In the genomic region with DNA sequence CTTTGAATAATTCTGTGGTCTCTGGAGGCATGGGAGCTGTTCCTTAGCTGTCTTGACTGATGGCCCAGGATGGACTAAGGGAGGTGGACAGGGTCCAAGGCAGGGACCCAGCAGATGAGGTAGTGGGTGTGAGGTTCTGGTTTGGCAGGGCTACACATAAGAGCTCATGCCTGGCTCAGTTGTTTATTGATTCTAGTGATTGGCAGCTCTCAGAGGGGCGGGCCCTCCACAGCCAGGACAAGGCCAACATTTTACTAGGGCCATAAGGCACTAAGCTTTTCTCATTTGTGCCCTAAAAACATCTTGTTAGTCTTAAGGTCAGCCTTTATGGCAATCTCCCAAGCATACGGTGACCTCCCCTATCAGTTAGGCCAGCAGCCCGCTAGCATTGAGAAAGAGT, we compare ENCODE assay signal across 18 mouse cellular contexts. TPM values are rescaled to one million over a fixed set of nuclear protein-coding genes. Genes with fewer than 3 reads are reported as not detected.
DNase-seq lines count a peak whose midpoint lies in the region.
"Had no signal": no experiment of that assay in that cellular context is flagged by ENCODE, and none has a peak within 500 bp of the region (broad histone marks: within the 10 kb centered on the region; RNA-seq: fewer than 3 reads in every experiment).

No protein-coding gene starts in this region.

- peak; percentile 24 for DNase-seq in gastrocnemius, adult 18-20 months (ENCODE audit: low spot score)
- no peak for DNase-seq in gastrocnemius, postnatal 4 days (ENCODE audit: low spot score in 2 of 2)
- peak; percentile 15 to 18 for DNase-seq in right cerebral cortex, postnatal 10 days (ENCODE audit: low spot score in 2 of 2)
- DNase-seq in right cerebral cortex, postnatal 14 days, result no peak
- DNase-seq in gastrocnemius, adult 8-10 months (ENCODE audit: low spot score in 2 of 2), result peak; percentile 12 to 19
- DNase-seq in gastrocnemius, postnatal 36 days, result peak; percentile 23 to 40
- no peak for DNase-seq in left cerebral cortex, postnatal 4 days
- no peak for DNase-seq in c-Kit-positive CD71-positive TER-119-positive erythroid progenitor cells, embryonic 14.5 days (ENCODE audit: low spot score)
- DNase-seq: adrenal gland, postnatal 14 days; cerebellum, adult 18-20 months; cerebellum, adult 9-11 months; cerebellum, postnatal 36 days; heart, adult 18-20 months; kidney, adult 11 months had no signal

- intact Hi-C loops in gastrocnemius, postnatal 36 days (cut with DNase I), result no loop called here
- intact Hi-C loops in left cerebral cortex, postnatal 4 days (cut with DNase I), result no loop called here

RNA-seq across cellular contexts. Expression of gene Wasf3, which starts 47.0 kb away (rescaled TPM):
- total RNA-seq in gastrocnemius, adult 18-20 months (2021), result under 1 TPM; 0.78 to 0.85 TPM
- total RNA-seq in gastrocnemius, postnatal 4 days (2021), result 1 to 10 TPM; 1.7 to 2.0 TPM
- total RNA-seq in gastrocnemius, adult 8-10 months (2022), result under 1 TPM; 0.46 to 0.74 (median 0.59) TPM
- total RNA-seq in gastrocnemius, postnatal 36 days (2021), result under 1 TPM; 0.82 to 0.91 TPM
- 10 to 100 TPM; 64.9 to 66.0 TPM for total RNA-seq in left cerebral cortex, postnatal 4 days (2021)
- total RNA-seq: hematopoietic stem cell, adult 5-6 weeks; MEL had no signal

RNA-seq across cellular contexts. Expression of gene Gm6408, which starts 49.9 kb away (rescaled TPM):
- total RNA-seq in gastrocnemius, adult 18-20 months (2021), result not detected
- total RNA-seq in gastrocnemius, postnatal 4 days (2021), result not detected
- total RNA-seq in gastrocnemius, adult 8-10 months (2022), result not detected
- total RNA-seq in gastrocnemius, postnatal 36 days (2021), result not detected
- not detected for total RNA-seq in left cerebral cortex, postnatal 4 days (2021)
- total RNA-seq: adrenal gland, postnatal 14 days; heart, adult 18-20 months; heart, postnatal 10 days; hematopoietic stem cell, adult 5-6 weeks; MEL had no signal

RNA-seq across cellular contexts. Expression of gene Gm6370, which starts 59.3 kb away (rescaled TPM):
- total RNA-seq in gastrocnemius, adult 18-20 months (2021), result not detected
- not detected for total RNA-seq in gastrocnemius, postnatal 4 days (2021)
- not detected for total RNA-seq in gastrocnemius, adult 8-10 months (2022)
- not detected for total RNA-seq in gastrocnemius, postnatal 36 days (2021)
- not detected for total RNA-seq in left cerebral cortex, postnatal 4 days (2021)
- total RNA-seq: adrenal gland, postnatal 14 days; heart, adult 18-20 months; heart, postnatal 10 days; hematopoietic stem cell, adult 5-6 weeks; hindbrain, postnatal 0 days; MEL had no signal

Comparison
In these comparisons a context has a peak if more than half of its experiments do, and no peak if none do; other contexts are left out.
1. DNase-seq: peak in gastrocnemius, adult 18-20 months (single experiment), right cerebral cortex, postnatal 10 days (2 of 2), gastrocnemius, adult 8-10 months (2 of 2) and gastrocnemius, postnatal 36 days (2 of 2); none in gastrocnemius, postnatal 4 days (0 of 2), right cerebral cortex, postnatal 14 days (single experiment), left cerebral cortex, postnatal 4 days (single experiment) and c-Kit-positive CD71-positive TER-119-positive erythroid progenitor cells, embryonic 14.5 days (single experiment).
2. RNA of gene Wasf3, which starts 47.0 kb away (total RNA-seq): 64.9 to 66.0 TPM in left cerebral cortex, postnatal 4 days; 1.7 to 2.0 TPM in gastrocnemius, postnatal 4 days, 0.82 to 0.91 TPM in gastrocnemius, postnatal 36 days, 0.78 to 0.85 TPM in gastrocnemius, adult 18-20 months and 0.46 to 0.74 TPM in gastrocnemius, adult 8-10 months; every median in the first group is over 10 times any median in the second.